Mouse (Mus musculus) forelimb bud, embryonic 11.5 days (tissue): ENCODE data around the gene Col6a4.
A peak's percentile ranks its signal among the peaks of the same experiment; 100 is the strongest.

Source experiments
- DNase-seq: peaks from one replicate; pipeline ENCODE4 v3.0.0-alpha.2; 2012; ENCODE audit warnings: low read depth, low spot score

Gene Col6a4

DNA sequence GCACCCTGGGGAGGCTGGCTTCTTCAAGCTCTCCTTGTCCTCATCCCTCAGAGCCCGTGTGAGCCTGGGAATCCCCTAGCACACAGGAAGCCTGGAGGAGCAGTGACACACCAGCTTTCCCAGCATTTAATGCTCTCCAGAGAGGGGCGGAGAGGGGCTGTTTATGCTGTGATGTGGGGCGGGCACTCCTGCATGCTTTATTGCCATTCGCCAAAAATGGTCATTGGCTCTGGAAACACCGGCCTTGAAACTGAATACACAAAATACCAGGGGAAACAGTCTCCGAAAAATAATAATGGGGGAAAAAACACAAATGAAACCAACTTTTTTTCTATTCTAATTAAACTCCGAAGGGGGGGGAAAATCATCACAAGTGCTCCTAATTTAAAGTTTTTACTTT, at the start of gene Col6a4:
Gene Col6a4, minus strand, starts transcription at position 101 of the 400 bp plus-strand sequence.
- DNase-seq: no peak

DNA sequence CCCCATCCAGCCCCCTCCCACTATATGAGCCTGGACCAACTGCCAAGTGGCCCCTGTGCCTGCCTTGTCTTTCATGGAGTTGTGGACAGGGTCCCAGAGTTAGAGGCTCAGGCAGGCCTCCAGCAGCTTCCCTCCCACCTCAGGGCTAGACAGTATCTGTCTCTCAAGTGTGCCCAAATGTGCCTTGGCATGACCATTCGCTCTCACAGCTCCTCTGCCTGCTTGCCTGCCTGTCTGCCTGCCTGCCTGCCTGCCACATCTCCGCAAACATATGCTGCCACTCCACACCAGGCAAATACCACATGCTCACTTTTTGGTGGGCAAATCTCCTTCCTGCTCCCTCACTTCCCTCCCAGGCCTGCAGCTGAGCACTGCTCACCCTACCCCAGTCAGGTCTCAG, 49.0 kb upstream of the Col6a4 start:
- no peak for DNase-seq

DNA sequence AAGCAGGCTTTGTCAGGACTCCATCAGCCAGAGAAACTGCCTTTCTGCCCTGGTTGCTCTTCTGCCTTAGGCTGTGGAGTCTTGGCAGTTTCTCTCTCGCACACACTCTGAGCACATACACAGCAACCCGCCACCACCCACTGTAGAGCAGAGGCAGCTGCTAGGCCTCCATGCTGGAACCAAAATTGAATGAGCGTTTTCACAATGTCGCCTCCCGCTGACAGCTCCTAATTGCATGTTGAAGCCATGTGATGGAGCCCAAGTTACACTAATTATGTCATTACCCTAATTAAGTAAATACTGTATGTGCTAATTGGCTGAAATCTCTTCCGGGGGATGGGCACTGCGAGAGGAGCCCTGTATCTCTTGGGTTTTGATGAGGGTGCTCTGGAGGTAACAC, 47.6 kb upstream of the Col6a4 start:
- no peak for DNase-seq

DNA sequence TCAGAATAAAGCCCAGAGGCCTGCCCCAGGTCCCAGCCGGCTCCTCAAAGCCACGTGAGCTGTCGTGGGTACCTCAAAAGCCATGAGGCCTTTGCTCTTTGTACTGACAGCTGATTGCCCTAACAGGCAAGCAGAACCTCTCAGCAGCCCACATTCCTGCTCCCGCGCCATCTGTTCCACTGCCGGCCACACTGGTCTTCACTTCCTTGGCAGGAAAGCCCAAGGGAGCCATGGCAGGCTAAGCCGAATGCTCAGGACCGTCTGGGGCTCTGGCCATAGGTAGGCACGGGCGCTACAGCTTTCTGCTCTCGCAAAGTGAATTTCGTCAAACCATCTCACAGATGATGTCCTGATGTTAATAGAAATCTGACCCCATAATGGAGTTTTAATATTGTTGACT, 45.4 kb upstream of the Col6a4 start:
- no peak for DNase-seq

DNA sequence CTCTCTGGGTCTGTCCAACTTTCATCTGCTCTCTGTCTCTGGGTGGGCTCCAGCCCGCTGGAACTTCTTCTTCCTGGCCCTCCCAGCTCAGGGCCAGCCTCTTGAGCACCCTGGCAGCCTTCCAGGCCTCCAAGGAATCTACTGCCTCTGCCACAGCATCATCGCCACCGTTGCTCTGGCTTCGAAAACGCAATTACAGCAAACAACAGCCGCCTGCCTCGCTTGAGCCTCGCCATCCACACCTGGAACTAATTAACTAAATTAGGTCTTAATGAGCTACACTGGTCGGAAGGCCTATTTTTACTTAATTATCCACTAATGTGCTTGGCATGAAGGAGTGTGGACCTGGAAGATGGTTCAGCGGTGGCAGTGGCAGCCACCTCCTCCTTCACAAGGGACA, 43.2 kb upstream of the Col6a4 start:
- peak; percentile 64 for DNase-seq

DNA sequence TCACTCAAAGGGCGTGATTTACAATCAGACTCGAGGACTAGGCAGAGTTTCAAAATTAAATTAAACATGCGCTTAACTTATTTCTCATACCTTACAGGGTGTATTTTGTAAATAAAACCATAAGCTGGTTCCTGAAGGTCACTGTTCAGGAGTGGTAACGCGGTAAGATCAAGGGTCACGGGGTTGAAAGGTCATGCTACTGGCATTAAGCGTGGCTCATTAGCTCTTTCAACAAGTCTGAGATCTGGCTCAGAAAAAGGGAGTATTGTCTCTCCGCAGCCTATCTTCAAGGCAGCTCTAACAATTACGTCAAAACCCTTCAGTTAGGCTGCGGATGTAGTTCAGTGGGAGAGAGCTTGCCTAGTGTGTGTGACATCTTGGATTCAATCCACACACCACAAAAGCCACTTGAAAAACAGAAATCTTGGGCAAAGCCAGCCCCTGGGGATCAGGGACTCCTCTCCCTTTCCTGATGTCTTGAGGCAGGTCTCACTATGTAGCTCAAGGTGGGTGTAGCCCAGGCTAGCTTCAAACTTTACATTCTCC, 41.2 kb upstream of the Col6a4 start:
- peak; percentile 61 for DNase-seq

DNA sequence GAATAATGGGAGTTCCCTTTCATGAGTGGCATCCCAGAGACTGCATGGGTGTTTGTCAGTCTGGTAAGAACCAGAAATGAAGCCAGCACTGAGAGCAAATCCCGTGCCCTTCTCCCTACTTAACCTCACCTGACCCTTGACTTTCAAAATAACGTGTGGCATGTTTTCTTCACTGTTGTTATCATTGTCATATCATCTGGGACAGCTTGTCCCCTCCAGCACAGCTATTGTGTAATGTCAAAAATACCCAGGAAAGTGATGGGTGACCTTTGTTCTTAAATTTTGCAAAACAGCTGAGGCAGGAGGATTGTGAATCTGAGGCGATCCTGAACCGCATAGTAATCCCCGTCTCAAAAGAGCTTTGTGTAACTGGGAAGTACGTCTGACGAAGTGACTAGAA, 33.7 kb upstream of the Col6a4 start:
- no peak for DNase-seq

DNA sequence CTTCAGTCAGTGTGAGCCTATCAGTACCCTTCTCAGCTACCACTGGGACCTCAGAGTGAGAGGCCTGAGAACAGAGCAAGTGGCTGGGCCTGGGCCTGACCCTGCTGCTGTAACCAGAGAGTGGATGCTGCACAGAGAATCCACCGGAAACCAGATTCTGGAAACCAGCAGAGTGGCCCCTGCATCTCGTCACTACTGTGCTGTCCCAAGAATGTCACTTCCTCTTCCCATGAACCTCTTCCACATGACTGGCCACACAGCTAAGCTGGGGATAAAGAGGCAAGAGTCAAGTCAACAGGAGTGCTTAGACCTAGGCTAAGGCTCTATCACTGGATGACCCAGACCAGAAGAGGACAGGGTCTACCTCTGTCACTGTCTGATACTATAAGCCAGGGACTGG, 32.5 kb upstream of the Col6a4 start:
- DNase-seq: no peak

DNA sequence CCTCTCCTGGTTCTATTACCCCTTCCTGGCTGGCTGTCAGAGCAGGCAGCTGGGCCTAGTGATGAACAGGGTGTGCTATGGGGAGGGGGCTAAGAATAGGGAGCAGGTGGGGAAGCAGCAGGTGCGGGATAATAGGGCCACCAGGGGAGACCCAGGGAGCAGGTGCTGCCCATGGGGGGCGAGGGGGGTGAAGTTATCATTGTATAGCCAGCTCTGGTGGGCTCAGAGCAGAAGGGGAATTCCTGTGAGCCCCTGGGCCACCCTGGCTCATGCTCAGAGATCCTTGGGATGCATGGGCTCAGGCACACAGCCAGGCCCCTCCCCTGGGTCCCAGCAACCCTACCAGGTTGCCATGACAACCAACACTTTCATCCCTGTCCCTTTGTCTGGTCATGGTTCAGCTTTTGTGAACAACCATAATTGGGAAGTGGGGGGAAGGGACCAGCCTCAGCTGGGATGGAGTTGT, 30.2 kb upstream of the Col6a4 start:
- no peak for DNase-seq

DNA sequence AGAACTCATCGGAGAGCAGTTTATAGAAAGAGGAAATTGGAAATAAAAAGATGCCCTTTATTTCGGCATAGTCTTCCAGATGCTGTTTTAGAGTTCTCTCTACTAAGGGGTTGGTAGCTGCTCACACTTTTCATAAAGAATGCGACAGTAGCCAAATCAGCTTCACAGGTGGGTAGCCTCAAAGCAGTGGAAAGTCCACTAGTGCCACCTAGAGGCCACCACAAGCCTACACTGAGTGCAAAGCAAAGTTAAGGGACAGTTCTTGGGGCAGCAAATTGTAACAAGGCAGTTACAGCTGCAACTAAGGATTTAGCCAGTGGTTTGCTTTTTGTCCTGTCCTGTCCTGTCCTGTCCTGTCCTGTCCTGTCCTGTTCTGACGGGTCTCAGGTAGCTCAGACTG, 27.0 kb upstream of the Col6a4 start:
- DNase-seq: peak; percentile 56

DNA sequence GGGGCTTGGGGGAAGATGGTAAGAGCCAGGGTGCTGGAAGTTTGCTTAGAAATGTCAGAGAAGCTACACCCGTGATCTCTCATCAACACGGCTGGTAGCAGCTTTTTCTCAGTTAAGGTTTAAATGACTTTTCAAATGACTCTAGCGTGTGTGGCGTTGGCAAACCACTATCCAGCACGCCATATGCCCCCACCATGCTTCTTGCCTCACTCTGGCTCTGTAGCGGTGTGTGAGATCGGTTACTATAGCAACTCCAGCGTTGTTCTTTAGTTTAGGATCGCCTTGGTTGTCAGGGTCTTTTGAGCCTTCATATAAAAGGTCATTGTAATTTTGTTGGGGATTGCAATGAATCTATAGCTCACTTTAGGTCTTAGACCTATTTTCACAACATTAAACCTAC, 22.5 kb upstream of the Col6a4 start:
- no peak for DNase-seq

DNA sequence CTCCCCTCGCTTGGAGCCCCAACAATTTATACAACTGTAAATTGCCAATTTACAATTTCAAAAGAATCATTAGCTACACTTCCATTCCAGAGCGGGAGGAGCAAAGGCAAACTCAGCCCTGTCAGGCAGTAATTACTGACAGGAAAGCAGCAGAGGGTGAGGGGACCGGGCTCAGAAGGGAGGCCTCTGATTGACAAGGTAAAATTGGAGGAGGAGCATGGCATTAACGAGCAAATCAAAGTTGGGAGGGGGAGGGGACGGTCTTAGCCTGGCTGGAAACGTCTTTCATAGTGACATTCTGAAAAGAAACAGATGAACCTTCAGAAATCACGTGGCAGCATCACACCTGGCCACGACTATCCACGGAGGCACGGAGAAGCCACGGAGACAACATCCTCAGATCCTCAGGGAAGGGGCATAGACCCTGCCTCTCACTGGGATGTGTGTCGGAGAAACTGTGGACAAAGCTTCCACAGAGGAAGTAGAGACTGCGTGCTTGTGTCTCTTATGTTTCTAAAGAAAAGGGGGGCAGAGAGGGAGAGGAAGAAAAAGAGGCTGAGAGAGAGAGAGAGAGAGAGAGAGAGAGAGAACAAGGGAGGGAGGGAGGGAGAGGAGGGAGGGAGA, 19.3 kb upstream of the Col6a4 start:
- no peak for DNase-seq

DNA sequence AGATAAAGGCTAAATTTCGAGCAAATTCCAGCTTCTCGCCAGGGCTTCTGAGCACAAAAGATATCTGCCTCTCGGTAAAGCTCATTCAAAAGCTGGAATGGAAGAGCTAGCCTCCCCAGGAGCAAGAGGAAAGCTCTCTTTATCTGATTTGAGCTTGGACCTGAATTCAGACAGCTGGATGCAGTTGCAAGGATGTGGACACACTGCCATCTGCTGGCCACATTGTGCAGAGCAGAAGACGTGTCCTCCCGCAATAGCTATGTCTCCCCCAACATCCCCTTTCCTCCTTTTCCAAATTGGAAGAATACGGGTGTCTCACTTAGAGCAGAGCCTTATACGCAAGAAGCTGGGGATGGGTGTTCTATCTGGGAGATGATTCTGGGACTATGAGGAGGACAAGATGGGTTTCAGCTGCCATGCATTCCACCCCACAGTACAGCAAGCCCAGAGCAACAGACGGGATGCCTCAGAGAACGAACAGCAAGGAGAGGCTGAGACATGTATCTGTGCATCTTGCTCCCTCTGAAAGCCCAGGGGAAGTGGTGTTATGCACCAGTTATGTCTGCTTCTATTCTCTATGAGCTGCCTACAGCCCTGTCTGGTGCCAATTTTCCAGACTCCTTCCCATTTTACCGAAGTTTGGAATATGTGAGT, 16.3 kb upstream of the Col6a4 start:
- DNase-seq: peak; percentile 73

DNA sequence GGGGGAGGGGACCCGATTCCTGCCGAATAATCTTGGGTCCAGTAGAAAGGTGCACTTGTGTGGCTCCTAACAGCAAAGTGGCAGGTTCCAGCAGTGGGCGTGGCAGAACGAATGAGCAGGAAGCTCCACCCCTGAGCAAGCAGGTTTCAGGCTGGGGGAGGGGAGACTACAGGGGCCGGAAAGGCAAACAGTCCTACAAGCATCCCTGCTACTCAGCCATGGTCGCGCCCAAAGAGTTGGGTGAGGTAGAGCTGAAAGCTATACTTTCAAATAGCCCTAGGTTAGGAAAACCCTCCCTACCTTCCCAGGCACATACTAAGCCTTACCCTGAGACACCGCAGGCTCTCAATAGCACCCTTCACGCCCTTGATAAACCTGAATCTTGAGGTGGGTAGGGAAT, 9.7 kb upstream of the Col6a4 start:
- no peak for DNase-seq

DNA sequence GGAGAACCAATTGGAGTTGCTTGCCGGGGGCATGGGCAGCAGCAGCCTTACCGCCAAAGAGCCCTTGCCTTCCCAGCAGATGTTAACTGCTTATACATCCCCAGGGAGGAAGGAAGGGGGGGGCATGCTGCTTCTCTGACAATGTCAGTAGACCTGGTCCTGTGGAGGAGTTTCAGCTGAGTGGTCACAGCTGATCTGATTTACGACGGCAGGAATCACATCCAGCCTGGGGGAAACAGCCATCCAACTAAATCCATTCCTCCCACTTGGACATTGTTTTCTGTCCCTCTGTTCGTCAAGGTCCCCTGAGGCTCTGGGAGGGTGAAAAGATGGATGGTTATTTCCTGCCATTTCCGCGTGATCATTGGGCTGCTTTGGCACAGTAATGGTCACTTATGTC, 7.8 kb upstream of the Col6a4 start:
- no peak for DNase-seq

DNA sequence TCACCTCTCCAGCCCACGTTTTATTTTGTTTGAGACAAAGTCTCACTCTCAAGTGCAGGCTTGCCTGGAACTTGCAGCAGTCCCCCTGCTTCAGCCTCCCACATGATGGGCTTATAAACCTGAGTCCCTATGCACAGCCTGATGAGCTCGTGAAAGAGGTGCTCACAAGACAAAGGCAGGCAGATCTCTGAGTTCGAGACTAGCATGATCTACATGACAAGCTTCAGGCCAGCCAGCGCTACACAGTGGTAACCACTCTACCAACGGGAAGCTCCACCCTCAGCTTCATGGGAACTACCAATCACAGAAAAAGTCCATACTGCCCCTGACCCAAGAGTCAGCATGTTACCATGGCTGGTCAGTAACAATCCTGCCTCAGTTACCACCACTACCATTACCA, 4.6 kb upstream of the Col6a4 start:
- DNase-seq: no peak

DNA sequence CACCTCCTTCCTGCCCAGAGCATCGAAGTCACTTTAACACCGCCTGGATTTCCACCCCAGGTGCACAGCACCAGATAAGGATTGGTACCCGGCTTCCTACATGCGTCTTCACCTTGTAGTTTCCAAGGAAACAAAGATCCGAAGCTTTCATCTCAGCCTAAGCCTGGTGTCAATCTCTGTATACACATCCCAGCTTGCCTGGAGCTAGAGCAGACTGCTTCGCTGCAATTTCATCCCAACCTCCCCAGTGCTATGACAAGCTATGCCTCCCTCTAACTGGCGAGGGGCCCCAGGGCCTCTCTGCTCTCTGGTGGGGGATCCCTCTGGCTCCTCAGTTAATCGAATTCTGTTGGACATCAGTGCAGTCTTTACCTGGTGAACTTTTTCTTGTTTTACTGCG, 3.7 kb upstream of the Col6a4 start:
- no peak for DNase-seq

DNA sequence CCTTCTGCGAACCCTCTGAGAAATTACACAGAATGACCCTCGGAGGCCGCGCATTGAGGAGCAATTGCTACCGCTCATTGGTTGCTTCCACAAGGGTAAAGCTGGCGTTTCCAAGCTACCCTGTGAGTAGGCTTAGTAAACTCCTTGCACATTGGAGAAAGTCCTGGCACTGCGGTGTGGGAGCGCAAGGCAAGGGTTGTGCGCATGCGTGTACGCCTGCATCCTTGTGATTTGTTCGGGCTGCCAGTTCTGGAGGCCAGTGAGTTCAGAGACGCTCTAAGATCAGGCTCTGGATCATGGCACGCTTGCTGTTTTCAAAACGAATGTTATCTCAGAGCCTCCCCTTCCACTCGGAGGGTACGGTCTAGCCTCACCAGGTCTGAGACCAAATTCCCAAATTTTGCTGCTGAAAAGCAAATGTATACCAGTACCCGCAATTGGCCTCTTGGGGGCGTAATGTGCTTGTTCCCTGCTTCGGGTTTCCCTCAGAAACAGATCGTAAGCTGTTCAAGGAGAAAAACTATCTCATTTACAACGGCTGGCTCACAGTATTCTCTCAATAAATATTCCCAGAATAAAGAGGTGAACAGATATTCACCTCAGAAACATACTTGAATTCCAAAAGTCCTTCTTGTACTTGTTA, 2.9 kb upstream of the Col6a4 start:
- DNase-seq: no peak

DNA sequence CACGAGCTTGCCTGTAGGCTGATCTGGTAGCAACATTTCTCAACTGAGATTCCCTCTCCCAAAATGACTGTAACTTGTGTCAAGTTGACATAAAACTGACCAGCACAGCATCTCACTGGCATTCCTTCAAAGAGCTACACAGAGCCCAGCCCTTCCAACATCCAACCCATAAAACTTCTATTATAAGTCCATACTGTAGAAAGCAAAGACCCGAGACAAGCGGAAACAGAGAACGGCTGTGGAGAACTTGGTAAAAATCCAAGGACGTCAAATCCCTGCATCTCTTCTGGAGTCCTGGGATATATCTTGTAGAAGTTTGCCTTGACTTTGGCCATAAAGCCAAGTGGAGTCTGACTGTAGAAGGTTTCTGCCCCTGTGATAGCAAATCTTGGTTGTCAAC, 15.1 kb downstream of the Col6a4 start:
- DNase-seq: no peak

DNA sequence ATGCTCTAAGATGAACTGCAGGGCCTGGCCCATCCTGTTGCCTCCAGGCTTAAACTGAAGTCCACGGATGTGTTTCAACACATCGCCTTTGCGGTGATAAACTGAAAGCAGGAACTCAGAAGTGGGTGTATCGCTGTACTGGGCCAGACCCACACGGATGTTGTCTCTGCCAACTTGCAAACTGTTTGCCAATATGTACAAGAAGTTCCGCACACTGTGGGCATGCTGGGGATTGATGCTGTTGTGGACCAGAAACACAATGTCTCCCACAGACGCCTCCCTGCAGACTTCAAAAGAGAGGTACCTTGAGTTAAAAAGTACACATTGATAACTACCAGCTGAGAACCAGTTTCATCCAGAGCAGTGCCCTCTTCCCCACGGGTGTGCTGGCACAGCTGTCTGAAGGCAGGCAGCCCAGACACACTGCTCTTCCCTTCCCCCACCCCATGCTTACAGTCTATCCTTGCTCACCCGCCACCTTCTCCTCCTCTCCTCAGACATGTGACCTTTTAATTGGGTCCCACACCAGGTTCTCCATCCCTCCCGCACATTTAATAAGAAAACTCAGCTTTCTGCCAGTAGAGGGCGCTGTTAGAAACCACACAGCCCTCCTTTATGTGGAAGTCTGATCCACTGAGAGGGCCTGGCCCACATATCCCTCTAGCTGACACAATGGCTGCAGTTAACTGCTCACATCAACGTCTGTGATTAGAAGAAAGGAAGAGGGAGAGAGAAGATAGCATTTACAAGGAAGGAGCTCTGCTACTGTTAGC, 16.1 kb downstream of the Col6a4 start:
- DNase-seq: peak; percentile 53

DNA sequence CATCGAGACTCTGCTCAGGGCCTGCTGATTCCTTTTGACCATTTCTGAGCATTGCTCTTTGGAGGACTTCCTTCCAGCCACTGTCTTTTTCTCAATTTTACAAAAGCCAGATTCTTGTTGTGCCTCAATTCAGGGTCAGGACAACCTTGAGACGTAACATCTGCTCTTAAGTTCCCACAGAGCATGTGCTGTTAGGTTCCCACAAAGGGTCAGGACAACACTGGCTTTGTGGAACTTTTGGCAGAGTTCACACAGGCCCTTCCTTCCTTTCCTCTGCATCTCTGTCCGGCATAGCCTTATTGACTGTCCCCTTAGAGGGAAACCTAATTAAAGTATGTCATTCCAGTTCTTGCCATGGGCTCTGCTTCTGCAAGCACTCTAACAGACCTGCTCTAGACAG, 18.6 kb downstream of the Col6a4 start:
- no peak for DNase-seq

DNA sequence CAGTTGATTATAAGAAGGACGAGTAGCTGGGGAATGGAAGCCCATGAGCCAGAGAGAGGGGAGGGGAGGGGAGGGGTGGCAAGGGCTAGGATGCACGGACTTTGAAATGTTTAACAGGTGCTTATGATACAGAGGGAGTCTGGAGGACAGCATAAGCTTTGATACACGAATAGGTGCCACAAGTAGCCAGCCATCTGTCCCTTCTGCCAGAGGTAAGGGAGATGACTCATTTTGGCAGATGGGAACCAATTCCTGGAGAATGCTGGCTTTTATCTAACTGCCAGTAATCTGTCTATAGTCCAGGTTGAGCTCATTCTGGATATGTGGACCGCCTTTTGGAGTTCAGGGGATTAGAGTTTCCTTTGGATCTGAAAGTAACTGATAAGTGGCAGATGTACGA, 20.3 kb downstream of the Col6a4 start:
- no peak for DNase-seq
